Mouse (Mus musculus) cerebellum, adult 2 months (tissue): Measurements from ENCODE around the gene Pkp1. TPM values are rescaled to one million over a fixed set of nuclear protein-coding genes. Genes with fewer than 3 reads are reported as not detected.

ENCODE experiments used
- DNase-seq, 2 experiments: peaks; one replicate each; pipeline ENCODE4 v3.0.0; 2021
- H3K27ac ChIP-seq: fragments of 200-500 bp; 2 replicates; pipeline ENCODE4 v1.5.1; 2012; ENCODE audit warnings: low read length, control low read depth, inconsistent platforms; ENCODE audit not compliant: insufficient read depth
- H3K27me3 ChIP-seq: fragments of 200-500 bp; 2 replicates; pipeline ENCODE4 v1.6.1; 2012; ENCODE audit warnings: inconsistent platforms, mild to moderate bottlenecking, low read length, moderate library complexity; ENCODE audit not compliant: control insufficient read depth, insufficient read depth
- H3K4me1 ChIP-seq: fragments of 200-500 bp; 2 replicates; pipeline ENCODE4 v1.6.1; 2011; ENCODE audit warnings: low read length; ENCODE audit not compliant: control insufficient read depth, insufficient read depth
- H3K4me3 ChIP-seq: fragments of 200-500 bp; replicated peaks from 2 replicates; pipeline ENCODE3; 2011; ENCODE audit warnings: mild to moderate bottlenecking, low read depth, low read length, control low read depth; ENCODE audit not compliant: insufficient read depth
- CTCF ChIP-seq: fragments of 200-500 bp; IDR thresholded peaks from 2 replicates; pipeline ENCODE4 v1.5.1; 2011; ENCODE audit warnings: low read depth, mild to moderate bottlenecking, control low read depth, low read length, moderate library complexity, borderline replicate concordance; ENCODE audit not compliant: insufficient read depth
- POLR2A ChIP-seq: fragments of 200-500 bp; IDR thresholded peaks from 2 replicates; pipeline ENCODE4 v1.6.1; 2011; ENCODE audit warnings: low read length, control low read depth, borderline replicate concordance; ENCODE audit not compliant: insufficient read depth
- WGBS: fragments of 180-500 bp; shearing (Covaris S2); methylation state at CpG from one replicate; pipeline ENCODE4 v1.1.7; 2018; 5-methylcytosine and 5-hydroxymethylcytosine counted together
- polyA plus RNA-seq: library from polyadenylated mRNA; depleted of rRNA; stranded (reverse); fragments of >200 nt; gene quantifications from 2 replicates; pipeline ENCODE4 v1.2.3, GENCODE M21; 2012

Pkp1 gene
- polyA plus RNA-seq, 1 experiment: 0.07 TPM

- no peaks in the 10 kb centered on the region for H3K27me3 ChIP-seq
- DNase-seq: no peak
- 74% methylated on average over 5 of the region's 5 CpGs for WGBS
These were observed 57.9 kb downstream of the Pkp1 start for GRCm38 (mm10) chr1:135861091-135861490.

GRCm38 (mm10) chr1:135858533-135858932 is 60.5 kb downstream of the Pkp1 start:
- H3K4me3 ChIP-seq: no peak overlapping the region
- DNase-seq: no peak
- H3K27me3 ChIP-seq: no peaks in the 10 kb centered on the region
- WGBS: 93% methylated on average over 7 of the region's 7 CpGs
- no peaks in the 10 kb centered on the region for H3K4me1 ChIP-seq
- TF ChIP-seq POLR2A: no peak
- no peak for TF ChIP-seq CTCF
- no peak overlapping the region for H3K27ac ChIP-seq

More at GRCm38 (mm10) chr1:135861091-135861490, 57.9 kb downstream of the Pkp1 start:
- Histone ChIP-seq H3K4me3 (no peak overlapping the region), H3K27ac (no peak overlapping the region), H3K4me1 (no peaks in the 10 kb centered on the region)
- TF ChIP-seq CTCF (no peak), POLR2A (no peak)

- TF ChIP-seq POLR2A (no peak), CTCF (no peak)
- H3K27me3 ChIP-seq: no peaks in the 10 kb centered on the region
- no peak overlapping the region for H3K27ac ChIP-seq
- no peak for DNase-seq
- H3K4me3 ChIP-seq: no peak overlapping the region
- no peaks in the 10 kb centered on the region for H3K4me1 ChIP-seq
- WGBS: 67% methylated on average over 11 of the region's 11 CpGs
These were observed 61.8 kb downstream of the Pkp1 start for GRCm38 (mm10) chr1:135857137-135857775.

GRCm38 (mm10) chr1:135856070-135856469 is 62.9 kb downstream of the Pkp1 start:
- TF ChIP-seq CTCF (no peak), POLR2A (no peak)
- H3K27ac ChIP-seq: no peak overlapping the region
- no peak for DNase-seq
- no peaks in the 10 kb centered on the region for H3K4me1 ChIP-seq
- 74% methylated on average over 4 of the region's 4 CpGs for WGBS
- no peak overlapping the region for H3K4me3 ChIP-seq
- H3K27me3 ChIP-seq: no peaks in the 10 kb centered on the region

- TF ChIP-seq CTCF (no peak), POLR2A (no peak)
- DNase-seq: no peak
- WGBS: 100% methylated on average over 1 of the region's 1 CpGs
- no peaks in the 10 kb centered on the region for H3K27me3 ChIP-seq
- no peak overlapping the region for H3K27ac ChIP-seq
- H3K4me1 ChIP-seq: no peaks in the 10 kb centered on the region
- H3K4me3 ChIP-seq: no peak overlapping the region
These were observed 63.7 kb downstream of the Pkp1 start for GRCm38 (mm10) chr1:135855344-135855687.

- Histone ChIP-seq H3K27ac (no peak overlapping the region), H3K4me1 (no peaks in the 10 kb centered on the region), H3K4me3 (no peak overlapping the region), H3K27me3 (no peaks in the 10 kb centered on the region)
- WGBS: 87% methylated on average over 6 of the region's 6 CpGs
- TF ChIP-seq CTCF (no peak), POLR2A (no peak)
- DNase-seq: no peak
These were observed 64.2 kb downstream of the Pkp1 start for GRCm38 (mm10) chr1:135854591-135855343.

GRCm38 (mm10) chr1:135853200-135853599 is 65.8 kb downstream of the Pkp1 start:
- no peaks in the 10 kb centered on the region for H3K27me3 ChIP-seq
- H3K27ac ChIP-seq: no peak overlapping the region
- no peaks in the 10 kb centered on the region for H3K4me1 ChIP-seq
- no peak overlapping the region for H3K4me3 ChIP-seq
- TF ChIP-seq POLR2A (no peak), CTCF (no peak)
- DNase-seq: no peak
- 91% methylated on average over 4 of the region's 4 CpGs for WGBS
